Mouse (Mus musculus) 416B (cell line): ENCODE results near the gene Efcab14.

ENCODE experiments used
- DNase-seq: peaks from one replicate; pipeline ENCODE4 v3.0.0; 2011; ENCODE audit warnings: low read depth

Gene Efcab14

GRCm38 (mm10) chr4:115780269-115780668 lies 42.7 kb downstream of the Efcab14 start:
- DNase-seq, result no peak

- DNase-seq, result no peak
Observed at GRCm38 (mm10) chr4:115780918-115781317, 43.4 kb downstream of the Efcab14 start, which contains the start of gene Tex38. TSS of gene Tex38 (minus strand) at chr4:115781018.

GRCm38 (mm10) chr4:115782026-115782805 lies 44.7 kb downstream of the Efcab14 start:
- DNase-seq, result peak; percentile 26

- DNase-seq, result peak; percentile 66
Observed at GRCm38 (mm10) chr4:115784769-115785510, 47.4 kb downstream of the Efcab14 start, which contains the start of gene Atpaf1. TSS of gene Atpaf1 (plus strand) at chr4:115784812.

GRCm38 (mm10) chr4:115785511-115786034 lies 48.0 kb downstream of the Efcab14 start:
- peak; percentile 35 for DNase-seq

- DNase-seq, result no peak
Observed at GRCm38 (mm10) chr4:115790864-115791263, 53.3 kb downstream of the Efcab14 start.

GRCm38 (mm10) chr4:115795360-115795759 lies 57.8 kb downstream of the Efcab14 start:
- DNase-seq, result no peak

- no peak for DNase-seq
Observed at GRCm38 (mm10) chr4:115799981-115800380, 62.4 kb downstream of the Efcab14 start.

- DNase-seq, result no peak
Observed at GRCm38 (mm10) chr4:115812326-115812725, 74.8 kb downstream of the Efcab14 start.

GRCm38 (mm10) chr4:115815606-115816005 lies 78.1 kb downstream of the Efcab14 start:
- no peak for DNase-seq

GRCm38 (mm10) chr4:115820199-115820598 lies 82.7 kb downstream of the Efcab14 start:
- DNase-seq, result no peak

- DNase-seq, result no peak
Observed at GRCm38 (mm10) chr4:115820944-115821343, 83.4 kb downstream of the Efcab14 start.

- no peak for DNase-seq
Observed at GRCm38 (mm10) chr4:115821431-115821830, 83.9 kb downstream of the Efcab14 start.

GRCm38 (mm10) chr4:115821928-115822327 lies 84.4 kb downstream of the Efcab14 start:
- no peak for DNase-seq

- DNase-seq, result peak; percentile 95
Observed at GRCm38 (mm10) chr4:115824178-115824577, 86.6 kb downstream of the Efcab14 start.

- DNase-seq, result peak; percentile 89
Observed at GRCm38 (mm10) chr4:115825271-115825670, 87.7 kb downstream of the Efcab14 start.
